ENCODE assay signal across 9 mouse cellular contexts in genomic region chr6:71268929-71269685, GRCm38 (mm10). TPM values are rescaled to one million over a fixed set of nuclear protein-coding genes. Genes with fewer than 3 reads are reported as not detected.
DNase-seq lines count a peak whose midpoint lies in the region; ATAC-seq and TF ChIP-seq lines count a peak whose summit lies in the region.
"Had no signal": no experiment of that assay in that cellular context is flagged by ENCODE, and none has a peak within 500 bp of the region (broad histone marks: within the 10 kb centered on the region; RNA-seq: fewer than 3 reads in every experiment).

No protein-coding gene starts in this region.

- TF ChIP-seq CTCF in layer of hippocampus, adult 2 months (conservative IDR thresholded peaks at IDR 0.05), result peak; percentile 69
- TF ChIP-seq CTCF in Patski (IDR thresholded peaks at IDR 0.05), result peak; percentile 66

- H3K4me3 ChIP-seq in layer of hippocampus, adult 2 months, result no peak overlapping the region
- H3K4me3 ChIP-seq in heart, embryonic 11.5 days (ENCODE audit: low read depth, low read length), result no peak overlapping the region
- H3K4me3 ChIP-seq: embryonic facial prominence, embryonic 15.5 days had no signal

- no peak for ATAC-seq in Patski
- ATAC-seq in heart, embryonic 11.5 days (replicated peaks; ENCODE audit: insufficient number of reproducible peaks, low FRiP score, low TSS enrichment), result no peak

- in situ Hi-C loops in Patski (cut with MboI; ENCODE audit: low pct_unique_long_range_greater_than_20kb), result no loop called here

- H3K9me3 ChIP-seq in heart, embryonic 11.5 days (replicated peaks; ENCODE audit: control insufficient read depth, low read length), result no peaks in the 10 kb centered on the region
- H3K9me3 ChIP-seq: embryonic facial prominence, embryonic 15.5 days had no signal

- H3K27me3 ChIP-seq in Patski, result no peaks in the 10 kb centered on the region
- no peaks in the 10 kb centered on the region for H3K27me3 ChIP-seq in heart, embryonic 11.5 days (ENCODE audit: control insufficient read depth, insufficient read depth, low read length)
- H3K27me3 ChIP-seq: embryonic facial prominence, embryonic 15.5 days had no signal

- H3K9ac ChIP-seq in heart, embryonic 11.5 days (ENCODE audit: low read depth, low read length), result no peak overlapping the region
- H3K9ac ChIP-seq: embryonic facial prominence, embryonic 15.5 days had no signal

- CTCF ChIA-PET in Patski (lab: Charles Lee), result interaction anchor here (1.3 to 2.5 kb wide), 5 partner anchors 15 to 105 kb away, joined by 3 to 9 read pairs (median 6); no protein-coding TSS in a partner anchor

- no peaks in the 10 kb centered on the region for H3K36me3 ChIP-seq in heart, embryonic 11.5 days (ENCODE audit: control insufficient read depth, insufficient read depth, low read length)
- H3K36me3 ChIP-seq: embryonic facial prominence, embryonic 15.5 days had no signal

- peaks cover 15% of the 10 kb centered on the region for H3K4me1 ChIP-seq in heart, embryonic 11.5 days (ENCODE audit: control insufficient read depth, insufficient read depth, low read length)

- H3K27ac ChIP-seq in layer of hippocampus, adult 2 months, result no peak overlapping the region
- H3K27ac ChIP-seq in heart, embryonic 11.5 days (ENCODE audit: low read depth, low read length), result peak overlapping the region; percentile 96
- H3K27ac ChIP-seq: embryonic facial prominence, embryonic 15.5 days had no signal

- POLR2A ChIA-PET in Patski (lab: Charles Lee), result no interaction called here

- no peak overlapping the region for H3K4me2 ChIP-seq in heart, embryonic 11.5 days
- H3K4me2 ChIP-seq: embryonic facial prominence, embryonic 15.5 days had no signal

- no peak for DNase-seq in layer of hippocampus, adult 2 months (ENCODE audit: low spot score in 2 of 2)
- no peak for DNase-seq in layer of hippocampus, postnatal 25 days (ENCODE audit: extremely low spot score in 1 of 2, low spot score in 1 of 2)
- no peak for DNase-seq in Patski (ENCODE audit: low read depth, low spot score)
- peak; percentile 52 for DNase-seq in retina, embryonic 14.5 days (ENCODE audit: low spot score)
- no peak for DNase-seq in right cerebral cortex, postnatal 4 days
- DNase-seq in neural tube, embryonic 10.5 days (ENCODE audit: extremely low spot score, low spot score), result no peak

- 37% methylated on average over 7 of the region's 7 CpGs for WGBS in heart, embryonic 11.5 days (ENCODE audit: insufficient replicate concordance)

RNA-seq across cellular contexts. Expression of gene Krcc1, which starts 2.4 kb away (rescaled TPM):
- 10 to 100 TPM; 15.6 to 17.4 TPM for total RNA-seq in layer of hippocampus, adult 2 months (2021)
- 10 to 100 TPM; 15.3 to 17.9 TPM for total RNA-seq in layer of hippocampus, postnatal 25 days (2021)
- polyA plus RNA-seq in Patski (2021), result 98.8 TPM
- 60.2 and 65.1 TPM in 2 replicates for polyA plus RNA-seq in heart, embryonic 11.5 days (2014; fragmentation: Nextera tagmentation; extraction: Ambion mirVana)

RNA-seq across cellular contexts. Expression of gene Smyd1, which starts 52.9 kb away (rescaled TPM):
- 1 to 10 TPM in 1 of 2 experiments, under 1 TPM in 1; 0.59 to 1.3 TPM for total RNA-seq in layer of hippocampus, adult 2 months (2021)
- 1 to 10 TPM in 1 of 2 experiments, under 1 TPM in 1; 0.96 to 1.6 TPM for total RNA-seq in layer of hippocampus, postnatal 25 days (2021)
- polyA plus RNA-seq in Patski (2021), result 0.71 TPM
- polyA plus RNA-seq in heart, embryonic 11.5 days (2014; fragmentation: Nextera tagmentation; extraction: Ambion mirVana), result 136 and 164 TPM in 2 replicates
- polyA plus RNA-seq: macrophage had no signal

RNA-seq across cellular contexts. Expression of gene Cd8b1, which starts 53.5 kb away (rescaled TPM):
- not detected for total RNA-seq in layer of hippocampus, adult 2 months (2021)
- not detected for total RNA-seq in layer of hippocampus, postnatal 25 days (2021)
- 0.08 TPM for polyA plus RNA-seq in Patski (2021)
- not detected in 2 replicates for polyA plus RNA-seq in heart, embryonic 11.5 days (2014; fragmentation: Nextera tagmentation; extraction: Ambion mirVana)
- polyA plus RNA-seq: embryonic facial prominence, embryonic 15.5 days had no signal
